Mouse (Mus musculus) ovary, adult 18-20 months (tissue): Measurements from ENCODE around the gene Cacng6.
"Not testable (repeated sequence)": the region's sequence is repeated elsewhere in the genome, so short reads cannot be mapped to it uniquely, and the experiment has no call there.

ENCODE experiments used
- DNase-seq: peaks from one replicate; pipeline ENCODE4 v3.0.0; 2022; ENCODE audit warnings: low spot score, mixed read lengths

Gene Cacng6

GRCm38 (mm10) chr7:3423895-3424294 lies at the start of gene Cacng6:
Cacng6 (plus strand) TSS chr7:3424195.
- no peak for DNase-seq

GRCm38 (mm10) chr7:3376831-3377230 lies 47.2 kb upstream of the Cacng6 start:
- DNase-seq: no peak

- DNase-seq: no peak
Measured at GRCm38 (mm10) chr7:3382123-3382522, 41.9 kb upstream of the Cacng6 start.

GRCm38 (mm10) chr7:3384807-3385319 lies 39.1 kb upstream of the Cacng6 start:
- no peak for DNase-seq

GRCm38 (mm10) chr7:3386036-3386730 lies 37.8 kb upstream of the Cacng6 start:
- DNase-seq: no peak

- no peak for DNase-seq
Measured at GRCm38 (mm10) chr7:3387761-3388160, 36.2 kb upstream of the Cacng6 start.

- no peak for DNase-seq
Measured at GRCm38 (mm10) chr7:3388885-3389284, 35.1 kb upstream of the Cacng6 start.

- peak; percentile 20 for DNase-seq
Measured at GRCm38 (mm10) chr7:3389444-3390412, 34.3 kb upstream of the Cacng6 start.

- no peak for DNase-seq
Measured at GRCm38 (mm10) chr7:3390413-3391080, 33.4 kb upstream of the Cacng6 start, which contains the start of gene Cacng8. Cacng8 (plus strand) TSS chr7:3390683.

GRCm38 (mm10) chr7:3391081-3391451 lies 32.9 kb upstream of the Cacng6 start:
- no peak for DNase-seq

GRCm38 (mm10) chr7:3391809-3392208 lies 32.2 kb upstream of the Cacng6 start:
- DNase-seq: peak; percentile 16

- DNase-seq: no peak
Measured at GRCm38 (mm10) chr7:3397355-3397754, 26.6 kb upstream of the Cacng6 start.

GRCm38 (mm10) chr7:3397797-3398196 lies 26.2 kb upstream of the Cacng6 start:
- no peak for DNase-seq

- DNase-seq: not testable (repeated sequence)
Measured at GRCm38 (mm10) chr7:3398363-3398762, 25.6 kb upstream of the Cacng6 start.

- DNase-seq: no peak
Measured at GRCm38 (mm10) chr7:3399937-3400336, 24.1 kb upstream of the Cacng6 start.

GRCm38 (mm10) chr7:3409729-3410520 lies 14.1 kb upstream of the Cacng6 start:
- no peak for DNase-seq

GRCm38 (mm10) chr7:3411160-3411941 lies 12.6 kb upstream of the Cacng6 start:
- DNase-seq: peak; percentile 5

GRCm38 (mm10) chr7:3412036-3412435 lies 12.0 kb upstream of the Cacng6 start:
- no peak for DNase-seq

GRCm38 (mm10) chr7:3414888-3415287 lies 9.1 kb upstream of the Cacng6 start:
- peak; percentile 27 for DNase-seq

- peak; percentile 38 for DNase-seq
Measured at GRCm38 (mm10) chr7:3415378-3415777, 8.6 kb upstream of the Cacng6 start.

GRCm38 (mm10) chr7:3419941-3420340 lies 4.1 kb upstream of the Cacng6 start:
- no peak for DNase-seq
